Mouse (Mus musculus) testis, postnatal 14 days (tissue): ENCODE results near the gene Fgd1.

Experiments used
- DNase-seq: peaks from one replicate; pipeline ENCODE4 v3.0.0; 2021; ENCODE audit warnings: low spot score

Fgd1 gene

DNA sequence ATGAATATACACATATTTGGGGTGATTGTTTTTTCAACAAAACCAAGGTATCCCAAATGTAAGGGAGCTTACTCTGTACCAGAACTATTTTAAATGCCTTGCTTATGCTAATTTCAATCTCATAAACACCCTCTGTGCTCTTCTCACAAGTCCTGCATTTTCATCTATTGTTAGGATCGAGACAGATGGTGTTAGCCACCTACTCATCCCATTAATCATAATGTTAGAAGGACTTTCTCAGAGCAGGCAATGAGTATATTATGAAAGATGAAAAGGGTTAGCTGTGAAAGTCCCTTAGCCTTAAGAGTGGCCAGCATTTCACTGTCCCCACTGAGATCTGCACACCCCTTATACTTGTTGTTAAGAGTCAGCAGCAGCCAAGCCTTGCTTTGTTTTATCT lies 41.5 kb downstream of the Fgd1 start:
- DNase-seq: no peak

GRCm38 (mm10) chrX:151096171-151097058 lies 50.5 kb downstream of the Fgd1 start, which contains the start of gene Tsr2:
Tsr2 (minus strand) TSS chrX:151096543.
- DNase-seq: peak; percentile 79

DNA sequence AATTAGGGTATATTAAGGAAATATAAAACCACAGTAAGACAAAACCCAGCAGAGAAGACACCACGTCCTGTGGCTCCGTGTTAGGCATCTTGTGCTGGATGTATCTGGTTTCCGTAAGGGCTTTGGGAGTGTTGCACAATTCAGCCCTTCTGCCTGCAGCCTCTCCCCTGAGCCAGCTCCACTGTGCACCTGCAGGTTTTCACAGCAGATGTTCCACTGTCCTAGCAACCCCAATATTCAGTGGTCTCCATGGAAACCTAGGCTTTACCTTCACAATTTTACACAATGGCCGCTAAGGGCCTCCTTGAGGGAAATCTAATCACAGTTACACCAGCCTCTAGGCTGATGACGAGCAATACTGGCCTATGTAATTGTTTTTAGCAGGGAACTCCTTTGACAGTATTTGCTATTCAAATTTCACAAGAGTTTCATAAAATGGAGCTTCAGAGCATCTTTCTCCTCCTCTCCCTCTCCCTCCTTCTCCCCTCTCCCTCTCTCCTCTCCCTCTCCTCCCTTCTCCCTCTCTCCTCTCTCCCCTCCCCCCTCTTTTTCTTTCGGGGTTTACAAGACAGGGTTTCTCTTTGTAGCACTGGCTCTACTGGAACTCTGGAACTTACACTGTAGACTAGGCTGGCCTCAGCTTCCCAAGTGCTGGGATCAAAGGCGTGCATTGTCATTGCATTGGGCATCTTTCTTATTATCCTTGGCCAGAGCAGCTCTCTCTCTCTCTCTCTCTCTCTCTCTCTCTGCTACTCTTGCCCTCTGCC lies 61.5 kb downstream of the Fgd1 start:
- DNase-seq: no peak

GRCm38 (mm10) chrX:151116795-151117194 lies 70.8 kb downstream of the Fgd1 start:
- no peak for DNase-seq

DNA sequence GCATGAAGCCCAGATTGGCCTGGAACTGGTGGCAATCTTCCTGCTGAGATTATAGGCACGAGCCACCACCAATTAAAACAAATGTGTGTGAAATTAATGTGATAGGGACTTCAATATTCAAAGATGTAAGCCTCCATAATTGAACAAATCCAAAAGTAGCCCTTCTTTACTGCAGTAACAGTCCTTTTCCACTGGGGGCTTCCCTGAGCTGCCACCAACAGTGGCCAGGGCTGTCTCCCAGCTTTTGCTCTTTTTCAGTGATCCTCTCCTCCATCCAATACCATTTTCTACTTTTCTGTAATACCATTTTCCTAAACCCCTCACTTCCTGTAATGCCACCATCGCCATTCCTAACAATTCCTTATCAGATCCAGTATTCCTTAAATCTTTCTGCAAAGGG lies 71.5 kb downstream of the Fgd1 start:
- no peak for DNase-seq

- no peak for DNase-seq
These were observed 78.0 kb downstream of the Fgd1 start for GRCm38 (mm10) chrX:151123933-151124332.

DNA sequence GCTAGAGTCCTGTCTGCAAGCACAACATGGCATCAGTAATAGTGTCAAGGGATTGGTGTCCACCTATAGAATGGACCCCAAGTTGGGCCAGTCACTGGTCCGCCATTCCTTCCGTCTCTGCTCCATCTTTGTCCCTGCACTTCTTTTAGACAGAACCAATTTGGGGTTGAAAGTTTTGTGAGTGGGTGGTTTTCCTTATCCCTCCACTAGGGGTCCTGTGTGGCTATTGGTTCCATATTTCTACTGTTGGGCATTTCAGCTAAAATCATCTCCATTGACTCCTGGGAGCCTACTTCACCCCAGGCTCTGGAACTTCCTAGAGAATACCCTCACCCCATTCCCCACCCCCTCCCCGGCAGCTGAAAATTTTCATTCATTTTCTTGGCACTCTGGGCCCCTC lies 84.5 kb downstream of the Fgd1 start:
- no peak for DNase-seq

GRCm38 (mm10) chrX:151132785-151133184 lies 86.8 kb downstream of the Fgd1 start:
- no peak for DNase-seq
